8 mouse cellular contexts compared by ENCODE assay signal in genomic region chr12:75310766-75311165, GRCm38 (mm10). TPM values are rescaled to one million over a fixed set of nuclear protein-coding genes. Genes with fewer than 3 reads are reported as not detected.
DNase-seq lines count a peak whose midpoint lies in the region; ATAC-seq lines count a peak whose summit lies in the region.

No protein-coding gene starts in this region.

- WGBS in liver, embryonic 11.5 days, result 59% methylated on average over 12 of the region's 12 CpGs
- WGBS in hindbrain, embryonic 16.5 days, result 79% methylated on average over 12 of the region's 12 CpGs
- WGBS in stomach, embryonic 14.5 days, result 82% methylated on average over 12 of the region's 12 CpGs

- ATAC-seq in liver, embryonic 11.5 days (replicated peaks; ENCODE audit: low FRiP score), result no peak
- no peak for ATAC-seq in hindbrain, embryonic 16.5 days
- ATAC-seq in stomach, embryonic 14.5 days (ENCODE audit: insufficient number of reproducible peaks, insufficient read depth, low FRiP score, low read depth), result no peak

- no peak for DNase-seq in liver, embryonic 11.5 days (ENCODE audit: low spot score)
- DNase-seq in liver, result no peak
- peak; percentile 32 to 65 for DNase-seq in gastrocnemius, postnatal 4 days (ENCODE audit: low spot score in 2 of 2)
- no peak for DNase-seq in thymus, postnatal 14 days
- no peak for DNase-seq in frontal cortex, postnatal 10 days (ENCODE audit: low spot score in 2 of 2)
- no peak for DNase-seq in B cell, adult 2 months

- H3K27me3 ChIP-seq in liver, embryonic 11.5 days (replicated peaks; ENCODE audit: control insufficient read depth, insufficient read depth, low read length), result peaks cover 6% of the 10 kb centered on the region; the same call in 1 of the 2 replicates
- no peaks in the 10 kb centered on the region for H3K27me3 ChIP-seq in hindbrain, embryonic 16.5 days (replicated peaks; ENCODE audit: control insufficient read depth, insufficient read depth, low read length)
- no peaks in the 10 kb centered on the region for H3K27me3 ChIP-seq in stomach, embryonic 14.5 days (ENCODE audit: control insufficient read depth, insufficient read depth, low read length)

- H3K36me3 ChIP-seq in liver, embryonic 11.5 days (ENCODE audit: control insufficient read depth, insufficient read depth, low read length), result no peaks in the 10 kb centered on the region
- no peaks in the 10 kb centered on the region for H3K36me3 ChIP-seq in hindbrain, embryonic 16.5 days (ENCODE audit: control insufficient read depth, insufficient read depth, low read length)
- no peaks in the 10 kb centered on the region for H3K36me3 ChIP-seq in stomach, embryonic 14.5 days (ENCODE audit: control insufficient read depth, insufficient read depth, low read length)

- no peak overlapping the region for H3K4me3 ChIP-seq in liver, embryonic 11.5 days (ENCODE audit: low read depth, low read length)
- no peak overlapping the region for H3K4me3 ChIP-seq in hindbrain, embryonic 16.5 days (ENCODE audit: low read length)
- H3K4me3 ChIP-seq in stomach, embryonic 14.5 days (ENCODE audit: low read depth, low read length), result no peak overlapping the region

- H3K9me3 ChIP-seq in liver, embryonic 11.5 days (ENCODE audit: control insufficient read depth, low read length), result no peaks in the 10 kb centered on the region
- no peaks in the 10 kb centered on the region for H3K9me3 ChIP-seq in hindbrain, embryonic 16.5 days (ENCODE audit: control insufficient read depth, low read length)
- H3K9me3 ChIP-seq in stomach, embryonic 14.5 days (ENCODE audit: control insufficient read depth, low read depth, low read length), result no peaks in the 10 kb centered on the region

- no peak overlapping the region for H3K27ac ChIP-seq in liver, embryonic 11.5 days (ENCODE audit: low read depth, low read length)
- no peak overlapping the region for H3K27ac ChIP-seq in hindbrain, embryonic 16.5 days (ENCODE audit: low read depth, low read length)
- no peak overlapping the region for H3K27ac ChIP-seq in stomach, embryonic 14.5 days (ENCODE audit: low read length)

- H3K4me2 ChIP-seq in liver, embryonic 11.5 days, result peak overlapping the region; percentile 7; the same call in 1 of the 2 replicates
- H3K4me2 ChIP-seq in hindbrain, embryonic 16.5 days (ENCODE audit: low read length), result peak overlapping the region; percentile 3
- H3K4me2 ChIP-seq in stomach, embryonic 14.5 days (replicated peaks; ENCODE audit: low read depth, low read length), result peak overlapping the region; percentile 28; the same call in 1 of the 2 replicates

- H3K4me1 ChIP-seq in liver, embryonic 11.5 days (replicated peaks; ENCODE audit: control insufficient read depth, insufficient read depth, low read length), result peaks cover 3% of the 10 kb centered on the region; the same call in 1 of the 2 replicates
- peaks cover 8% of the 10 kb centered on the region for H3K4me1 ChIP-seq in hindbrain, embryonic 16.5 days (ENCODE audit: control insufficient read depth, insufficient read depth, low read depth, low read length)
- no peaks in the 10 kb centered on the region for H3K4me1 ChIP-seq in stomach, embryonic 14.5 days (ENCODE audit: control insufficient read depth, insufficient read depth, low read length)

- H3K9ac ChIP-seq in liver, embryonic 11.5 days (ENCODE audit: low read depth, low read length), result no peak overlapping the region
- no peak overlapping the region for H3K9ac ChIP-seq in hindbrain, embryonic 16.5 days (ENCODE audit: low read depth, low read length)
- no peak overlapping the region for H3K9ac ChIP-seq in stomach, embryonic 14.5 days (replicated peaks; ENCODE audit: low read depth, low read length)

RNA-seq across cellular contexts. Expression of gene Rhoj, which starts 2.6 kb away (rescaled TPM):
- 16.0 and 16.1 TPM in 2 replicates for polyA plus RNA-seq in liver, embryonic 11.5 days (2014; fragmentation: Nextera tagmentation; extraction: Ambion mirVana)
- 10 to 100 TPM; 60.0 TPM for total RNA-seq in gastrocnemius, postnatal 4 days (2021)
- polyA plus RNA-seq in hindbrain, embryonic 16.5 days (2015; fragmentation: Nextera tagmentation; extraction: Ambion mirVana), result 20.8 and 24.3 TPM in 2 replicates
- 78.7 and 80.0 TPM in 2 replicates for polyA plus RNA-seq in stomach, embryonic 14.5 days (2014; fragmentation: Nextera tagmentation; extraction: Ambion mirVana)

Comparison
In these comparisons a context has a peak if more than half of its experiments do, and no peak if none do; other contexts are left out.
1. DNase-seq: peak in gastrocnemius, postnatal 4 days (2 of 2); none in liver, embryonic 11.5 days (single experiment), liver (single experiment), thymus, postnatal 14 days (single experiment), frontal cortex, postnatal 10 days (0 of 2) and B cell, adult 2 months (0 of 2).
2. Peak in every context shown above with its lines, with median percentiles within 50 percentile points of each other: H3K4me2 ChIP-seq.